Mouse (Mus musculus) stomach, postnatal 0 days (tissue): ENCODE data around the gene Ubl3. TPM values are rescaled to one million over a fixed set of nuclear protein-coding genes. Genes with fewer than 3 reads are reported as not detected.

Experiments
- ATAC-seq: fragments of 200-750 bp; cut with Nextera tagmentation; 2 replicates; pipeline ENCODE4 v1.8.0; 2017; ENCODE audit not compliant: low FRiP score, low TSS enrichment
- DNase-seq: peaks from one replicate; pipeline ENCODE4 v3.0.0-alpha.2; 2016; ENCODE audit warnings: low spot score
- H3K27ac ChIP-seq: fragments of 300-500 bp; sonication (generic); replicated peaks from 2 replicates; pipeline ENCODE4 v1.5.1; 2014; ENCODE audit warnings: mild to moderate bottlenecking, control low read depth
- H3K27me3 ChIP-seq: fragments of 300-500 bp; sonication (generic); 2 replicates; pipeline ENCODE4 v1.6.1; 2014; ENCODE audit warnings: low read length; ENCODE audit not compliant: control insufficient read depth, insufficient read depth
- H3K36me3 ChIP-seq: fragments of 300-500 bp; sonication (generic); 2 replicates; pipeline ENCODE4 v1.6.1; 2014; ENCODE audit warnings: low read length, mixed read lengths; ENCODE audit not compliant: control insufficient read depth, insufficient read depth
- H3K4me1 ChIP-seq: fragments of 300-500 bp; sonication (generic); replicated peaks from 2 replicates; pipeline ENCODE4 v1.6.1; 2014; ENCODE audit warnings: antibody characterized with exemption; ENCODE audit not compliant: control insufficient read depth, insufficient read depth
- H3K4me2 ChIP-seq: fragments of 300-500 bp; sonication (generic); replicated peaks from 2 replicates; pipeline ENCODE4 v1.6.1; 2014; ENCODE audit warnings: low read depth, mild to moderate bottlenecking, control low read depth, moderate library complexity
- H3K4me3 ChIP-seq: fragments of 300-500 bp; sonication (generic); 2 replicates; pipeline ENCODE4 v1.5.1; 2014; ENCODE audit warnings: low read depth, low read length, control low read depth
- H3K9ac ChIP-seq: fragments of 300-500 bp; sonication (generic); 2 replicates; pipeline ENCODE4 v1.6.1; 2014; ENCODE audit warnings: mild to moderate bottlenecking, low read length, control low read depth, mixed read lengths
- H3K9me3 ChIP-seq: fragments of 300-500 bp; sonication (generic); 2 replicates; pipeline ENCODE4 v1.6.1; 2016; ENCODE audit warnings: low read length; ENCODE audit not compliant: control insufficient read depth
- CTCF ChIP-seq: IDR thresholded peaks from 2 replicates; pipeline ENCODE4 v1.5.1; 2016; ENCODE audit warnings: antibody characterized with exemption, low read depth, mild to moderate bottlenecking, moderate library complexity
- EP300 ChIP-seq: optimal IDR thresholded peaks from 2 replicates; pipeline ENCODE3; 2016; ENCODE audit warnings: antibody characterized with exemption
- WGBS: fragments of 180-500 bp; shearing (Covaris S2); extraction: QIAGEN DNeasy Blood & Tissue Kit; methylation state at CpG from one replicate; pipeline ENCODE4 v1.1.7; 2014; 5-methylcytosine and 5-hydroxymethylcytosine counted together
- polyA plus RNA-seq: library from polyadenylated mRNA; unstranded; fragments of >200 nt; fragmentation: Nextera tagmentation; extraction: Ambion mirVana; gene quantifications from 2 replicates; pipeline ENCODE4 v1.2.1, GENCODE M21; 2015

Ubl3 gene
- polyA plus RNA-seq, 1 experiment from 2014 or later, result 117 TPM

GRCm38 (mm10) chr5:148558472-148558871, 5.9 kb upstream of the Ubl3 start:
- WGBS, result 87% methylated on average over 6 of the region's 6 CpGs
- no peak overlapping the region for H3K27ac ChIP-seq

GRCm38 (mm10) chr5:148556509-148556908, 3.9 kb upstream of the Ubl3 start:
- H3K36me3 ChIP-seq, result no peaks in the 10 kb centered on the region
- H3K4me2 ChIP-seq, result no peak overlapping the region
- H3K9ac ChIP-seq, result no peak overlapping the region
- no peaks in the 10 kb centered on the region for H3K4me1 ChIP-seq
- ATAC-seq (no peak), DNase-seq (peak; percentile 14)
- no peak overlapping the region for H3K4me3 ChIP-seq
- no peaks in the 10 kb centered on the region for H3K27me3 ChIP-seq
- TF ChIP-seq EP300, result no peak
- TF ChIP-seq CTCF, result no peak
- no peaks in the 10 kb centered on the region for H3K9me3 ChIP-seq
- WGBS, result 57% methylated on average over 5 of the region's 5 CpGs
- H3K27ac ChIP-seq, result no peak overlapping the region

More at GRCm38 (mm10) chr5:148558472-148558871, 5.9 kb upstream of the Ubl3 start:
- H3K36me3 ChIP-seq, result no peaks in the 10 kb centered on the region
- no peak for TF ChIP-seq EP300
- TF ChIP-seq CTCF, result no peak
- no peak overlapping the region for H3K9ac ChIP-seq
- no peaks in the 10 kb centered on the region for H3K4me1 ChIP-seq
- no peak overlapping the region for H3K4me3 ChIP-seq
- H3K27me3 ChIP-seq, result no peaks in the 10 kb centered on the region
- ATAC-seq (no peak), DNase-seq (no peak)
- no peak overlapping the region for H3K4me2 ChIP-seq
- H3K9me3 ChIP-seq, result no peaks in the 10 kb centered on the region

- ATAC-seq (no peak), DNase-seq (no peak)
- Histone ChIP-seq H3K4me3 (no peak overlapping the region), H3K4me1 (no peaks in the 10 kb centered on the region), H3K9me3 (no peaks in the 10 kb centered on the region), H3K9ac (no peak overlapping the region), H3K36me3 (no peaks in the 10 kb centered on the region), H3K27me3 (no peaks in the 10 kb centered on the region), H3K4me2 (no peak overlapping the region), H3K27ac (no peak overlapping the region)
- WGBS, result 89% methylated on average over 10 of the region's 10 CpGs
- TF ChIP-seq EP300 (no peak), CTCF (no peak)
Measured at GRCm38 (mm10) chr5:148555156-148555555, 2.6 kb upstream of the Ubl3 start.

- no peak for ATAC-seq
- WGBS, result 16% methylated on average over 16 of the region's 16 CpGs
Measured at GRCm38 (mm10) chr5:148554701-148555100, 2.1 kb upstream of the Ubl3 start.

GRCm38 (mm10) chr5:148554242-148554641, 1.7 kb upstream of the Ubl3 start:
- no peak overlapping the region for H3K4me2 ChIP-seq
- H3K27me3 ChIP-seq, result no peaks in the 10 kb centered on the region
- no peaks in the 10 kb centered on the region for H3K36me3 ChIP-seq
- no peak overlapping the region for H3K9ac ChIP-seq
- DNase-seq (peak; percentile 15), ATAC-seq (no peak)
- H3K27ac ChIP-seq, result no peak overlapping the region
- H3K4me3 ChIP-seq, result no peak overlapping the region
- H3K4me1 ChIP-seq, result no peaks in the 10 kb centered on the region
- 40% methylated on average over 7 of the region's 7 CpGs for WGBS
- TF ChIP-seq EP300 (no peak), CTCF (no peak)
- no peaks in the 10 kb centered on the region for H3K9me3 ChIP-seq

More at GRCm38 (mm10) chr5:148554701-148555100, 2.1 kb upstream of the Ubl3 start:
- Histone ChIP-seq H3K36me3 (no peaks in the 10 kb centered on the region), H3K27ac (no peak overlapping the region), H3K9ac (0 out of 2 replicates have a peak overlapping the region, but pooled peaks have one; percentile 18), H3K27me3 (no peaks in the 10 kb centered on the region), H3K4me2 (no peak overlapping the region), H3K4me1 (no peaks in the 10 kb centered on the region), H3K4me3 (no peak overlapping the region), H3K9me3 (no peaks in the 10 kb centered on the region)
- peak; percentile 12 for DNase-seq
- TF ChIP-seq EP300 (no peak), CTCF (no peak)

- ATAC-seq, result no peak
- DNase-seq, result peak; percentile 14
- Histone ChIP-seq H3K4me3 (no peak overlapping the region), H3K9me3 (no peaks in the 10 kb centered on the region), H3K4me2 (no peak overlapping the region), H3K27ac (no peak overlapping the region), H3K27me3 (no peaks in the 10 kb centered on the region), H3K4me1 (no peaks in the 10 kb centered on the region), H3K36me3 (no peaks in the 10 kb centered on the region), H3K9ac (no peak overlapping the region)
- TF ChIP-seq CTCF (no peak), EP300 (no peak)
- WGBS, result 59% methylated on average over 14 of the region's 14 CpGs
Measured at GRCm38 (mm10) chr5:148553723-148554122, 1.1 kb upstream of the Ubl3 start.
